Mouse (Mus musculus) ES-E14 (cell line): ENCODE measurements around the gene Eef1akmt1. TPM values are rescaled to one million over a fixed set of nuclear protein-coding genes. Genes with fewer than 3 reads are reported as not detected.

Source experiments
- DNase-seq: peaks from one replicate; pipeline ENCODE4 v3.0.0-alpha.2; 2013; ENCODE audit warnings: low read depth, low spot score
- H3K27ac ChIP-seq: 2 replicates; pipeline ENCODE4 v1.5.1; 2012; ENCODE audit warnings: low read depth, mild to moderate bottlenecking, low read length, moderate library complexity, mixed read lengths; ENCODE audit not compliant: poor library complexity, insufficient read depth, severe bottlenecking
- H3K36me3 ChIP-seq: 2 replicates; pipeline ENCODE4 v1.6.1; 2012; ENCODE audit warnings: mild to moderate bottlenecking, low read length, moderate library complexity, mixed read lengths; ENCODE audit not compliant: control insufficient read depth, poor library complexity, insufficient read depth, severe bottlenecking
- H3K4me1 ChIP-seq, 2 experiments: fragments of 150-350 bp in 1 of 2; sonication (generic) in 1 of 2; 2 replicates each; pipeline ENCODE4 v1.6.1; 2012; ENCODE audit warnings: low read length in 2 of 2, mild to moderate bottlenecking in 1 of 2, mixed read lengths in 1 of 2; ENCODE audit not compliant: control insufficient read depth in 2 of 2, insufficient read depth in 2 of 2, poor library complexity in 1 of 2
- H3K4me3 ChIP-seq, 2 experiments: fragments of 150-350 bp in 1 of 2; sonication (generic) in 1 of 2; 2 replicates each; pipeline ENCODE4 v1.5.1; 2012; ENCODE audit warnings: low read length in 2 of 2, low read depth in 1 of 2, mild to moderate bottlenecking in 1 of 2, mixed read lengths in 1 of 2; ENCODE audit not compliant: insufficient read depth in 1 of 2, poor library complexity in 1 of 2, severe bottlenecking in 1 of 2
- H3K9ac ChIP-seq: 2 replicates; pipeline ENCODE4 v1.6.1; 2012; ENCODE audit warnings: low read depth, mild to moderate bottlenecking, low read length, mixed read lengths; ENCODE audit not compliant: poor library complexity, insufficient read depth, severe bottlenecking
- H3K9me3 ChIP-seq: fragments of 150-350 bp; sonication (generic); 2 replicates; pipeline ENCODE4 v1.6.1; 2012; ENCODE audit warnings: low read depth, mild to moderate bottlenecking, low read length; ENCODE audit not compliant: control insufficient read depth, insufficient read depth
- CHD2 ChIP-seq: IDR thresholded peaks from 2 replicates; pipeline ENCODE4 v1.6.1; 2014; ENCODE audit warnings: mild to moderate bottlenecking, low read depth, low read length, inconsistent platforms
- HCFC1 ChIP-seq: IDR thresholded peaks from 2 replicates; pipeline ENCODE4 v1.6.1; 2012; ENCODE audit warnings: low read length, inconsistent platforms, borderline replicate concordance; ENCODE audit not compliant: insufficient read depth
- MAFK ChIP-seq: IDR thresholded peaks from 2 replicates; pipeline ENCODE4 v1.6.1; 2014; ENCODE audit warnings: mild to moderate bottlenecking, low read depth, low read length, inconsistent platforms; ENCODE audit not compliant: insufficient read depth
- ZC3H11A ChIP-seq: IDR thresholded peaks from 2 replicates; pipeline ENCODE4 v1.6.1; 2012; ENCODE audit warnings: low read depth, mild to moderate bottlenecking, inconsistent platforms, low read length, borderline replicate concordance
- ZNF384 ChIP-seq: IDR thresholded peaks from 2 replicates; pipeline ENCODE4 v1.6.1; 2012; ENCODE audit warnings: low read depth, low read length, inconsistent platforms
- in situ Hi-C, 2 experiments: fragments of 600-800 bp; cut with MboI; formaldehyde crosslinking; loops; one replicate each; pipeline ENCODE4 v1.15.1; 2025; ENCODE audit warnings: low sequenced_read_pairs in 2 of 2, inconsistent platforms in 1 of 2; ENCODE audit not compliant: unreplicated experiment in 2 of 2
- total RNA-seq: library from RNA; depleted of rRNA; stranded (reverse); fragments of 300-350 nt; gene quantifications from 2 replicates; pipeline ENCODE4 v1.2.3, GENCODE M21; 2012

Gene Eef1akmt1
- total RNA-seq, 1 experiment: 29.2 TPM

GRCm38 (mm10) chr14:57534961-57535360, 36.5 kb downstream of the Eef1akmt1 start:
- Histone ChIP-seq H3K9ac (no peak overlapping the region), H3K4me3 (no peak overlapping the region), H3K9me3 (no peaks in the 10 kb centered on the region), H3K4me1 (peaks cover 6 to 50% of the 10 kb centered on the region in 2 experiments; a peak in 3 of 4 replicates), H3K27ac (no peak overlapping the region), H3K36me3 (no peaks in the 10 kb centered on the region)
- in situ Hi-C loops: no loop called here
- no peak for TF ChIP-seq HCFC1
- TF ChIP-seq CHD2: no peak
- TF ChIP-seq ZNF384: no peak
- TF ChIP-seq MAFK: no peak
- TF ChIP-seq ZC3H11A: no peak
- DNase-seq: no peak

DNA sequence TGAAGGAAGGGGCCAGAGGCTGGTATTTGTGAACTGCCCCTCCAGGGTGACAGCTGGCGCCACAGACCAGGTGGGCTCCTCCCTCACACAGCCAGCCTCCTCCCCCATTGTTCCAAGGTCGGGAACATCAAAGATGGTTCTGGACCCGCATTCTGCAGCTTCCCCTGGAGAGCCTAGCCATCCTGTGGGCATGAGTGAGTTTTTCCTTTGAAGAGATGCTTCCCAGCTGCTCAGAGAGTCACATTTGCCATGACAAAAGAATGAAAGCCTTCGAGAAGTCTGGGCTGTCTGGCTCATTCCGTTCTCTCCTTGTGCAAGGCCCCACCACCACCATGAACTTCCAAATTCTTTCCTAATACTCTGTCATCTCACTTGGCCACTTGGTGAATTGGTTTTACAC, 37.1 kb downstream of the Eef1akmt1 start:
- TF ChIP-seq HCFC1 (no peak), ZC3H11A (no peak), ZNF384 (no peak), MAFK (no peak), CHD2 (no peak)
- Histone ChIP-seq H3K9ac (no peak overlapping the region), H3K4me3 (no peak overlapping the region), H3K9me3 (no peaks in the 10 kb centered on the region), H3K36me3 (no peaks in the 10 kb centered on the region), H3K27ac (no peak overlapping the region), H3K4me1 (peaks cover 6 to 50% of the 10 kb centered on the region in 2 experiments; a peak in 3 of 4 replicates)
- in situ Hi-C loops: no loop called here
- DNase-seq: no peak

GRCm38 (mm10) chr14:57533841-57534240, 37.6 kb downstream of the Eef1akmt1 start:
- no peak for DNase-seq
- no peak overlapping the region for H3K27ac ChIP-seq
- peaks cover 7 to 53% of the 10 kb centered on the region in 2 experiments; a peak in 3 of 4 replicates for H3K4me1 ChIP-seq
- no peaks in the 10 kb centered on the region for H3K36me3 ChIP-seq
- no peak for TF ChIP-seq ZNF384
- TF ChIP-seq MAFK: no peak
- TF ChIP-seq HCFC1: no peak
- TF ChIP-seq ZC3H11A: no peak
- no peak for TF ChIP-seq CHD2
- no peak overlapping the region for H3K4me3 ChIP-seq
- no peak overlapping the region for H3K9ac ChIP-seq
- H3K9me3 ChIP-seq: no peaks in the 10 kb centered on the region
- in situ Hi-C loops: no loop called here

DNA sequence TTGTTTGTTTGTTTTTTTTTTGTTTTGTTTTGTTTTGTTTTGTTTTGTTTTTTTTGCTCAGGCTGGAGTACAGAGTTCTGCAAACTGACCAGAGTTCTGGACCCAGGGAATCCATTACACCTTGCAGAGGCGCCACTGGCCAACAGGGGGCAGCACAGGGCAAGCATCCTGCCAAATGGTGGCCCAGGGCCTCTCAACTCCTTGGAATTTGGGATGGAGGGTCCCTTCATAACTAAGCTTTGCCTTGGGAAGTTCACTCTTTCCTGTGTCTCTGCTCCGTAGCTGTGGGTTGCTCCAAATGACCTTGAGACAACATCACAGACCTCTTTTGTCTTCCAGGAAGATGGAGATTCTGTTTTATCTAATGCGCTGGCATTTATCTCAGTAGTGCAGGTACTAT, 38.2 kb downstream of the Eef1akmt1 start:
- DNase-seq: no peak
- Histone ChIP-seq H3K9ac (no peak overlapping the region), H3K4me1 (peaks cover 9 to 54% of the 10 kb centered on the region in 2 experiments; a peak in 3 of 4 replicates), H3K4me3 (no peak overlapping the region), H3K9me3 (no peaks in the 10 kb centered on the region), H3K27ac (no peak overlapping the region), H3K36me3 (no peaks in the 10 kb centered on the region)
- in situ Hi-C loops: no loop called here
- TF ChIP-seq MAFK: no peak
- TF ChIP-seq ZC3H11A: 0 out of 2 replicates have a peak, but pooled peaks have one; percentile 35

GRCm38 (mm10) chr14:57532577-57532976, 38.8 kb downstream of the Eef1akmt1 start:
- H3K27ac ChIP-seq: no peak overlapping the region
- no peaks in the 10 kb centered on the region for H3K9me3 ChIP-seq
- H3K36me3 ChIP-seq: no peaks in the 10 kb centered on the region
- DNase-seq: no peak
- peaks cover 8 to 53% of the 10 kb centered on the region in 2 experiments; a peak in 3 of 4 replicates for H3K4me1 ChIP-seq
- TF ChIP-seq MAFK (no peak), ZC3H11A (no peak), CHD2 (no peak), HCFC1 (no peak), ZNF384 (no peak)
- H3K9ac ChIP-seq: no peak overlapping the region
- in situ Hi-C loops: no loop called here
- H3K4me3 ChIP-seq: no peak overlapping the region
